Mouse (Mus musculus) myocyte (in vitro differentiated cells): ENCODE data around the gene Mbnl1.

Experiments used
- CEBPB ChIP-seq: IDR thresholded peaks from 2 replicates; pipeline ENCODE4 v1.6.1; 2011; ENCODE audit warnings: mild to moderate bottlenecking, moderate library complexity; ENCODE audit not compliant: poor library complexity, insufficient read depth, severe bottlenecking
- E2F4 ChIP-seq: IDR thresholded peaks from one replicate; pipeline ENCODE4 v1.6.1; 2011; ENCODE audit warnings: mild to moderate bottlenecking, control low read depth, moderate library complexity; ENCODE audit not compliant: insufficient read depth
- MAX ChIP-seq: IDR thresholded peaks from one replicate; pipeline ENCODE4 v1.6.1; 2011; ENCODE audit warnings: low read depth, mild to moderate bottlenecking, control low read depth
- MYOG ChIP-seq, 3 experiments: IDR thresholded peaks; one replicate each; pipeline ENCODE4 v1.6.1; 2011; ENCODE audit warnings: control low read depth in 2 of 3, low read depth in 2 of 3, mild to moderate bottlenecking in 2 of 3; ENCODE audit not compliant: insufficient read length in 2 of 3, control insufficient read depth in 1 of 3, insufficient read depth in 1 of 3
- POLR2A ChIP-seq: IDR thresholded peaks from one replicate; pipeline ENCODE4 v1.6.1; 2011; ENCODE audit warnings: low read depth, mild to moderate bottlenecking, control low read depth, moderate library complexity; ENCODE audit not compliant: insufficient read length
- POLR2AphosphoS2 ChIP-seq: IDR thresholded peaks from one replicate; pipeline ENCODE4 v1.6.1; 2011; ENCODE audit warnings: low read depth, control low read depth; ENCODE audit not compliant: insufficient read length
- TCF12 ChIP-seq: IDR thresholded peaks from one replicate; pipeline ENCODE4 v1.6.1; 2011; ENCODE audit warnings: mild to moderate bottlenecking, control low read depth; ENCODE audit not compliant: poor library complexity, insufficient read depth, severe bottlenecking
- TCF3 ChIP-seq: IDR thresholded peaks from one replicate; pipeline ENCODE4 v1.6.1; 2011; ENCODE audit warnings: low read depth, control low read depth; ENCODE audit not compliant: insufficient read length
- USF1 ChIP-seq: IDR thresholded peaks from one replicate; pipeline ENCODE4 v1.6.1; 2011; ENCODE audit warnings: low read depth, mild to moderate bottlenecking, control low read depth, moderate library complexity

- TF ChIP-seq POLR2A, result no peak
- no peak for TF ChIP-seq MYOG (IDR thresholded peaks at IDR 0.05; ENCODE audit: control insufficient read depth in 1 of 3, insufficient read depth in 1 of 3, insufficient read length in 2 of 3, low read depth in 2 of 3)
- no peak for TF ChIP-seq CEBPB
- no peak for TF ChIP-seq E2F4
- no peak for TF ChIP-seq POLR2AphosphoS2
- no peak for TF ChIP-seq MAX
- no peak for TF ChIP-seq USF1
- no peak for TF ChIP-seq TCF12
- TF ChIP-seq TCF3, result no peak
Observed at GRCm38 (mm10) chr3:60615057-60615606, 142.5 kb downstream of the Mbnl1 start.
